Mouse (Mus musculus) forebrain, embryonic 12.5 days (tissue): ENCODE results near the gene Ece1. TPM values are rescaled to one million over a fixed set of nuclear protein-coding genes. Genes with fewer than 3 reads are reported as not detected.

Source experiments
- ATAC-seq: fragments of 200-750 bp; cut with Nextera tagmentation; 2 replicates; pipeline ENCODE4 v1.8.0; 2017; ENCODE audit warnings: moderate TSS enrichment; ENCODE audit not compliant: low FRiP score
- H3K27ac ChIP-seq: fragments of 300-500 bp; sonication (generic); 2 replicates; pipeline ENCODE4 v1.5.1; 2016; ENCODE audit warnings: mild to moderate bottlenecking
- H3K27me3 ChIP-seq: fragments of 300-500 bp; sonication (generic); 2 replicates; pipeline ENCODE4 v1.6.1; 2016; ENCODE audit warnings: mild to moderate bottlenecking
- H3K36me3 ChIP-seq: fragments of 300-500 bp; sonication (generic); replicated peaks from 2 replicates; pipeline ENCODE4 v1.6.1; 2016; ENCODE audit warnings: mild to moderate bottlenecking
- H3K4me1 ChIP-seq: fragments of 300-500 bp; sonication (generic); 2 replicates; pipeline ENCODE4 v1.6.1; 2016
- H3K4me2 ChIP-seq: fragments of 300-500 bp; sonication (generic); 2 replicates; pipeline ENCODE4 v1.6.1; 2016; ENCODE audit warnings: mild to moderate bottlenecking, moderate library complexity
- H3K4me3 ChIP-seq: fragments of 300-500 bp; sonication (generic); replicated peaks from 2 replicates; pipeline ENCODE4 v1.5.1; 2016; ENCODE audit warnings: mild to moderate bottlenecking
- H3K9ac ChIP-seq: fragments of 300-500 bp; sonication (generic); 2 replicates; pipeline ENCODE4 v1.6.1; 2016; ENCODE audit warnings: mild to moderate bottlenecking
- H3K9me3 ChIP-seq: fragments of 300-500 bp; sonication (generic); 2 replicates; pipeline ENCODE4 v1.6.1; 2016
- WGBS: fragments of 180-500 bp; shearing (Covaris S2); methylation state at CpG from one replicate; pipeline ENCODE4 v1.1.7; 2016; 5-methylcytosine and 5-hydroxymethylcytosine counted together
- polyA plus RNA-seq: library from polyadenylated mRNA; unstranded; fragments of >200 nt; fragmentation: Nextera tagmentation; extraction: Ambion mirVana; gene quantifications from 2 replicates; pipeline ENCODE4 v1.2.1, GENCODE M21; 2016

Ece1 gene
- polyA plus RNA-seq, 1 experiment from 2014 or later = 18.3 TPM

DNA sequence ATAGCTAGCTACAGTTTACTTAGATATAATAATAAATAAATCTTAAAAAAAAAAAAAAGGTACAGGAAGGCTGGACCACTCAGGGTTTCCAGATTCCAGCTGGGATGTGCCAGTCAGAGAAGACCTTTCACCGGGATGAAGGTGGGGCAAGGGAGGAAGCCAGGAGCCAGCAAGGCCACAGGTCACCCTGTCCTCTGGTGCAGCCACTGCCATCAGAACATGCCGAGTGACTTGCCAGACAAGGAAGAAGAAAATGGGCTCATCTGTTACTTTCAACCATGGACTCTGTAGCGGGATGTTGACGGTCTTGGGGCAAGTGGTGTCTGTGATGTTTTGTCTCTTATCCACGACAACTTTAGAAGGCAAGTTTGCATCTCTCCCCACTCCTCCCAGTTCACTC lies 122.7 kb downstream of the Ece1 start:
- Histone ChIP-seq H3K9ac (no peak overlapping the region), H3K27ac (no peak overlapping the region), H3K9me3 (no peaks in the 10 kb centered on the region), H3K4me1 (0 out of 2 replicates have a peak, but pooled peaks cover 4% of the 10 kb centered on the region), H3K4me3 (no peak overlapping the region), H3K27me3 (no peaks in the 10 kb centered on the region), H3K36me3 (no peaks in the 10 kb centered on the region), H3K4me2 (no peak overlapping the region)
- WGBS = 88% methylated on average over 5 of the region's 5 CpGs
- ATAC-seq = no peak

DNA sequence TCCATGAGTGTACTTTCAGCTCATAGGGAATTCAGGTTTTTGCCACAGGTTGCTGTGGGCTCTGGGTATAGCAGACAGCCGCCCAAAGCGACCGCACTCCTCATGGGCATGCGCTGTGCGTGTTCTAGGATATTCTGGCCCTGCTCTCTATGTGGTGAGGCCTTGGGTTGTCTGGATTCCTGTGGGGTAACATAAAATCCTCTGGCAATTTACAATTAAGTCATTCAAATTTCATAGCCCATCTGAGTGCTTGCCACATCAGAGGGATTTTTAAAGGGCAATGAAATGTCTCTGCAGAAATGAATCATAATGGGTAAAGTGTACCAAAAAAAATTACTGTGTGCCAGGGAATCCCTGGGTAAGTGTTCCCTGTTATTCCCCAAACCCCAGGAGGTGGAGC lies 127.4 kb downstream of the Ece1 start:
- Histone ChIP-seq H3K4me1 (peaks cover 13% of the 10 kb centered on the region), H3K36me3 (no peaks in the 10 kb centered on the region), H3K9ac (no peak overlapping the region), H3K9me3 (no peaks in the 10 kb centered on the region), H3K27me3 (peaks cover 5% of the 10 kb centered on the region), H3K27ac (no peak overlapping the region), H3K4me2 (no peak overlapping the region), H3K4me3 (no peak overlapping the region)
- no peak for ATAC-seq
- 87% methylated on average over 5 of the region's 5 CpGs for WGBS

DNA sequence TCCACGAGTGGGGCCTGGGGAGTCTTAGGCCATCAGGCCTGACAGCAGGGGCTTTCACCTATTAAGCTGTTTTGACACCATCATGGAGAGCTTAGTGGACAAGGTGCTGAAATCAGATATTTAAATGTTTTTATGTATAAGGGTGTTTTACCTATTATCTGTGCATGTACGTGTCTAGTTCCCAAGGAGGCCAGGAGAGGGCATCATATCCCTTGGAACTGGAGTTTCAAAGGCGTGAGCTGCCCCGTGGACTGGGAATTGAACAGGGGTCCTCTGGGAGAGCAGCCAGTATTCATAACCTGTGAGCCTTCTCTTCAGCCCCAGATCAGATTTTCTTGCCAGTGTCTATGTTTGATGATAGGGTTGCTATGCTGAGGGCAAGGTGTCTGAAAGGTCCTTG lies 128.4 kb downstream of the Ece1 start:
- Histone ChIP-seq H3K9ac (no peak overlapping the region), H3K4me1 (peaks cover 23% of the 10 kb centered on the region), H3K27ac (no peak overlapping the region), H3K4me3 (no peak overlapping the region), H3K9me3 (no peaks in the 10 kb centered on the region), H3K27me3 (peaks cover 5% of the 10 kb centered on the region), H3K36me3 (no peaks in the 10 kb centered on the region), H3K4me2 (no peak overlapping the region)
- no peak for ATAC-seq
- WGBS = 83% methylated on average over 4 of the region's 4 CpGs

DNA sequence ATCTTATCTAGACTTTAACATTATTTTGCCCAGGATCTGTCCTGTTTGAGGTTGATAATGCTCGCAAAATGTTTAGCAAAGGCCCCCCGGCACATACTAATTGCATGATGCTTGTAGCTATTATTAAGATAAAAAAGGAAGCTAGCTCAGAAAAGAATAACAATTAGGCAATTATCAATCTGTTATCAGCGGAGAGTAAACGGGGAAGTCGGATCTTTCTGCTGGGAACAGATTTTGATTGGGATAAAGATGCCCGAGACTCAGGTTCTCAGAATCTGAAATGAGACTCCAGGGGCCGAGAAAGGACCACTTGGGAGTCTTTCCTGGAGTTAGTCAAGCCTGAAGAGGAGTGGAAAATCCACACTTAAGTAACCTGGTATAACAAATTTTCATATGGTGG lies 129.2 kb downstream of the Ece1 start:
- whole genome bisulfite sequencing = 59% methylated on average over 7 of the region's 7 CpGs
- no peaks in the 10 kb centered on the region for H3K9me3 ChIP-seq
- no peak overlapping the region for H3K4me2 ChIP-seq
- H3K4me1 ChIP-seq = peaks cover 31% of the 10 kb centered on the region
- ATAC-seq = no peak
- no peak overlapping the region for H3K27ac ChIP-seq
- H3K9ac ChIP-seq = no peak overlapping the region
- H3K36me3 ChIP-seq = peaks cover 4% of the 10 kb centered on the region
- no peak overlapping the region for H3K4me3 ChIP-seq
- peaks cover 5% of the 10 kb centered on the region for H3K27me3 ChIP-seq

DNA sequence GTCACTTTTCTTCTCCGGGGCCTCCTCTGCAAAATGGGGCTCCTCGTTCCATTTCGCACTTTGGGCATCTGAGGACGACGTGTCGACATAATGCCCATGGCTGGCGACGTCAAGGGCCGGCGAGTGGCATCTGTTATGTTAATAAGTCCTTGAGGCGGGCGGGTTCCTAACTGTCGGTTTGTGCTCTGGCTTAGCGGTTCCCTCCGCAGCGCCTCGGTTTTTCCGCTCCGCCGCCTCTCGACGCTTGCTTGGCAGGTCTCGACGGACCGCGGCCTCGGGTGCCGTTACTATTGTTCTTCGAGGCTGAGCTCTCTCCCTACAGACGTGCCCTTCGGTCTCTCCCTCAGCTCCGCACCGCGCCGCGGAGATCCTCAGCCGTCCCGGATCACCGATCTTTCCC lies 130.9 kb downstream of the Ece1 start, which contains the start of gene Eif4g3:
TSS of gene Eif4g3 (plus strand) at position 133 of the 400 bp plus-strand sequence.
- ATAC-seq = peak; percentile 75
- Histone ChIP-seq H3K9ac (peak within 1 kb of the TSS; percentile 100), H3K4me3 (peak within 1 kb of the TSS; percentile 100), H3K9me3 (no peaks in the 10 kb centered on the region), H3K27me3 (peaks cover 5% of the 10 kb centered on the region), H3K4me1 (peaks cover 38% of the 10 kb centered on the region), H3K4me2 (peak within 1 kb of the TSS; percentile 77), H3K36me3 (peaks cover 12% of the 10 kb centered on the region), H3K27ac (peak within 1 kb of the TSS; percentile 97)
- 2% methylated on average over 39 of the region's 39 CpGs for WGBS

DNA sequence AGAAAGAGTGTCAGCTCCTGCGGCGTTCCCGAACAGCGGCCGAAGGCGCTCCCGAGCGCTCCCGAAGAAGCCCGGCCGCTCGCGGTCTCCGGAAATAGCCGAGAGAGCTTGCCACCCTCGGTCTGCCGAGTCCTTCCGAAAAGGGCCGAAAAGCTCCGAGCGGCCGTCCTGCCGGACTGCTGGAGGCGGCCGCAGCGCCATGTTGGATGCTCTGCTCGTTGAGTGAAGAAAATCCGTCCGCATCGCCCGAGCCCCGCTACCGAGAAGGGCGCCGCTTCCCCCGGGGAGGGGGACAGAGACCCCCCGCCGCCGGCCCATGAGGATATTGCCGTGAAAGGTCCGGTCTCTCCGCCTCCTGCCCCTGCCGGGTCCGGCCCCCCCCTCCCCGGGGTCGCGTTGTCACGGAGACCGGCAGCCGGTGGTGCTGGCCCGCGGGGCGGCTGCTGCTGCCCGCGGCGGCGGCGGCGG lies 131.3 kb downstream of the Ece1 start:
- peaks cover 5% of the 10 kb centered on the region for H3K27me3 ChIP-seq
- peaks cover 35% of the 10 kb centered on the region for H3K4me1 ChIP-seq
- H3K9ac ChIP-seq = peak overlapping the region; percentile 100
- H3K36me3 ChIP-seq = peaks cover 17% of the 10 kb centered on the region
- peak overlapping the region; percentile 100 for H3K4me3 ChIP-seq
- H3K4me2 ChIP-seq = peak overlapping the region; percentile 77
- H3K27ac ChIP-seq = peak overlapping the region; percentile 97
- peak; percentile 94 for ATAC-seq
- H3K9me3 ChIP-seq = no peaks in the 10 kb centered on the region
- under 1% methylated on average over 44 of the region's 59 CpGs for WGBS

DNA sequence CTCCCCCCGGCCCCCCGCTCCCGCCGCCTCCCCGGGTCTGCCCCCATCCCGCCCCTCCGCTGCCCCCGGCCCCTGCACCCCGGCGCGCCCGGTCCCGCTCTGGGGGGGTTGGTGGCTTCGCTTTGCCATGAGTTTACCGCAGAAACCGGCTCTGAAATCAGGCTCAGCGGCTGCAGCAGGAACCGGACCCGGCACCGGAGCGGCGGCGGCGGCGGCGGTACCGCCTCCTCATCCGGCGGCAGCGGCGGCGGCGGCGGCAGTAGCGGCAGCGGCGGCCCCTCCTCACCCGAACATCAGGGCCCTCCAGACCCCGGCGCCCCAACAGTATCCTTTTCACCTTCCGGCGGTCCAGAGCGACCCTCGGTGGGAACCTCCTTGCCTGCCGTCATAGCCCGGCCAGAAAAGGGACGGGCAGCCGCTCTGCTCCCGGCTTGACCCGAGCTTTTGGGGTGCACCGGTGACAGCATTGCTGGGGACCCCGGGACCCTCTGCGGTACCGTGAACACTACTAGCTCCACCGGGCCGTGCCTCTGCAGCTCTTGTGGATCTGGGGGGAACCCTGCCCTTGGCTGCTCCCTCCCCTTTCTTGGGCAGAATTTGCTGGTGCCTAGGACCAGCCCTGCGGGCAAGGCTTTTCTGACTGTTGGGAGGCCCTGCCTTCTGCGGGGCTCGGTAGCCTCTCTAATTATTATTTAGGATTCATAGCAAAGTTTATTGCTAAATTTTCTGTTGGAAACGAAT lies 132.0 kb downstream of the Ece1 start:
- Histone ChIP-seq H3K27me3 (peaks cover 5% of the 10 kb centered on the region), H3K36me3 (peaks cover 23% of the 10 kb centered on the region), H3K4me2 (peak overlapping the region; percentile 77), H3K9me3 (no peaks in the 10 kb centered on the region), H3K27ac (peak overlapping the region; percentile 97), H3K4me3 (peak overlapping the region; percentile 100), H3K4me1 (peaks cover 39% of the 10 kb centered on the region), H3K9ac (peak overlapping the region; percentile 100)
- peak; percentile 33 for ATAC-seq
- under 1% methylated on average over 30 of the region's 60 CpGs for WGBS

DNA sequence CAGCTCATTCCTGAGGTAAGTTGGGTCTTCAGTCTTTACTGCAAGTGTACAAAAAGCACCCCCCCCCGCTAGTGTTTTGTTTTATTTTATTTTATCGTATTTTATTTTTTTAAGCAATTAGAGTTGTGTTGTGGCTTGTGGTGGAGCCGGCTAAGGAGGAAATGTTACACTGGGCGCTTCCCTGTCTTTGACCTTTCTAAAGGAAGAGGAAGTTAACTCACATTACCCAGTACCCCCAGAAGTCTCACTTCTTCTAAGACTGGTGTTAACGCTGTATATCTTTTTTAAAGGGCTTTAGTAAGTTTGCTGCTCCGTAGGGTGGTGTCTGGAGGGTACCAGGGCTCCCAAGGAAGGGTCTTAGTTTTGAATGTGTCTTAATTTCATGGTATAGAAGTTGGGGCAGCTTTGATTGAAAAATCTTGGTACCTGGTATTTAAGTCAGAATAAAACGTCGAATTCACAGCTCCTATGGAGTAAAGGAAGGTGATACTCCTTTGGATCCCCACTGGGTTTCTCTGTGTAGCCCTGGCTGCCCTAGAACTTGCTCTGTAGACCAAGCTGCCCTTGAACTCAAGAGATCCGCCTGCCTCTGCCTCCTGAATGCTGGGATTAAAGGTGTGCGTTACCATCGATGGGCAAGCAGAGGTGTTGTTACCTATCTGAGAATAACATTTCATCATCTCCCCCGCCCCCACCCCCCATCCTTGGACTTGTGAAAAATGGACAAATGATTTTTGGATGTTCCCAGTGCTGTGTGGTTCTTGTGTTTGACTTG lies 132.7 kb downstream of the Ece1 start:
- Histone ChIP-seq H3K9ac (peak overlapping the region; percentile 100), H3K27ac (peak overlapping the region; percentile 97; the same call in 1 of the 2 replicates), H3K4me2 (peak overlapping the region; percentile 77), H3K27me3 (peaks cover 5% of the 10 kb centered on the region), H3K9me3 (no peaks in the 10 kb centered on the region), H3K4me3 (peak overlapping the region; percentile 100), H3K4me1 (peaks cover 42% of the 10 kb centered on the region), H3K36me3 (peaks cover 31% of the 10 kb centered on the region)
- ATAC-seq = no peak
- 48% methylated on average over 12 of the region's 12 CpGs for WGBS

DNA sequence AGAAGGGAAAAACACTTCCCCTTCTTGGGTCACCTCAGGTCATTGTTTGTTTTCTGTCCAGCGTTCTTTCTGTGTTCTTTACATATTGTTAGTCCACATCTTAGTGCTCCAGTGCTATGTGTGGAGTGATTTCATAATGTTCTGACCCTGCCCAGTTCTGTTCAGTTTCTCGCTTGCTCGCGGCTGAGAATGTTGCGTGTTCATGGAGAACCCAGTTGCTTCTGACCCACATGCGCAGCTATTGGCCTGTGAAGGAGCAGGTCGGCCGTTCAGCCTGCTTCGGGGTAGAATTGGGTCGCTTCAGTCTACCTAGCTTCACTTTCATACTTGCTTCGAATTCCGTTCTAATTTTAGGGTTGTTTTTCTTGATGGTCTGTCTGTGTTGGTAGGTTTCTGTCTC lies 133.4 kb downstream of the Ece1 start:
- ATAC-seq = no peak

DNA sequence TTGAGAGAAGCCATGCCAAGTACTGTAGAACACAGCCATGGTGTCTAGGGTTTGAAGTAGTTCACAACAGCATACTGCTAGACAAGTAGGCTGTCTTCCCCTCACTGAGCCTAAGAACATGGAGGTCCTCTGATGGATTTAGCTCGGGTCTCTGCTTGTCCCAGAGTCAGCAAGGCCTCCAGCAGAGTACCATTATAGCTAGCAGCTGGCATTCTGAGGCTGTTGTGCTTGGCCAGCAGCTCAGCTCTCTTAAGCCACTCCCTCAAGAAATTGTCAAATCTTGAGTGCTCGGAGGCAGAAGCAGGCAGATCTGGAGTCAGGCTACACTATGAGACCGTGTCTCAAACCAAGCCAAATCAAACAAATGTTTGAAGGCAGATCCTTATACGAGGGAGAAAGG lies 136.2 kb downstream of the Ece1 start:
- Histone ChIP-seq H3K27ac (no peak overlapping the region), H3K27me3 (no peaks in the 10 kb centered on the region), H3K4me1 (peaks cover 38% of the 10 kb centered on the region), H3K4me3 (no peak overlapping the region), H3K9ac (no peak overlapping the region), H3K36me3 (peaks cover 54% of the 10 kb centered on the region), H3K9me3 (no peaks in the 10 kb centered on the region), H3K4me2 (no peak overlapping the region)
- 77% methylated on average over 4 of the region's 4 CpGs for WGBS
- no peak for ATAC-seq

More for the DNA sequence above, 133.4 kb downstream of the Ece1 start:
- Histone ChIP-seq H3K9me3 (no peaks in the 10 kb centered on the region), H3K4me1 (peaks cover 45% of the 10 kb centered on the region), H3K27me3 (peaks cover 5% of the 10 kb centered on the region), H3K36me3 (peaks cover 32% of the 10 kb centered on the region), H3K4me2 (peak overlapping the region; percentile 77), H3K27ac (no peak overlapping the region), H3K4me3 (peak overlapping the region; percentile 100), H3K9ac (peak overlapping the region; percentile 100; the same call in 1 of the 2 replicates)
- WGBS = 86% methylated on average over 12 of the region's 12 CpGs

DNA sequence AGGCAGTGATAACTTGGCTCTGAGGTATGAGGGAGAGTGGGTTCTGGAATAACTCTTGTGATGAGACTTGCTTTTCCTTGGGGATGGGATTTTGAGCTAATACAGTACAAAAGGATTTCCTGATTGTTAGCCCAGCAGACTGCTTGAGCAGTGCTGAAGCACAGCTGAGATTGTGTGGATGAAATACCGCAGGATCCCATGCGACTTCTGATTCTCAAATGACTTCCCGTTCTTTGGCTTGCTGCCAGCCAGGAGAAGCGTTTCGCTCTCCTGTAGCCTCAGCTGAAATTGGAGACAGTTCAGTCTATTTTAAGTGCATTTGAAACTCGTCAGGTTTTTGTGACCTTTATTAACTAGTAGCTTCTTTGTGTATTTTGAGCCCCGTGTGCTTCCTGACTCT lies 138.6 kb downstream of the Ece1 start:
- no peaks in the 10 kb centered on the region for H3K9me3 ChIP-seq
- no peak overlapping the region for H3K4me2 ChIP-seq
- no peak for ATAC-seq
- no peak overlapping the region for H3K9ac ChIP-seq
- no peak overlapping the region for H3K4me3 ChIP-seq
- peaks cover 68% of the 10 kb centered on the region for H3K36me3 ChIP-seq
- H3K4me1 ChIP-seq = peaks cover 26% of the 10 kb centered on the region
- no peaks in the 10 kb centered on the region for H3K27me3 ChIP-seq
- no peak overlapping the region for H3K27ac ChIP-seq
- 71% methylated on average over 7 of the region's 7 CpGs for WGBS

DNA sequence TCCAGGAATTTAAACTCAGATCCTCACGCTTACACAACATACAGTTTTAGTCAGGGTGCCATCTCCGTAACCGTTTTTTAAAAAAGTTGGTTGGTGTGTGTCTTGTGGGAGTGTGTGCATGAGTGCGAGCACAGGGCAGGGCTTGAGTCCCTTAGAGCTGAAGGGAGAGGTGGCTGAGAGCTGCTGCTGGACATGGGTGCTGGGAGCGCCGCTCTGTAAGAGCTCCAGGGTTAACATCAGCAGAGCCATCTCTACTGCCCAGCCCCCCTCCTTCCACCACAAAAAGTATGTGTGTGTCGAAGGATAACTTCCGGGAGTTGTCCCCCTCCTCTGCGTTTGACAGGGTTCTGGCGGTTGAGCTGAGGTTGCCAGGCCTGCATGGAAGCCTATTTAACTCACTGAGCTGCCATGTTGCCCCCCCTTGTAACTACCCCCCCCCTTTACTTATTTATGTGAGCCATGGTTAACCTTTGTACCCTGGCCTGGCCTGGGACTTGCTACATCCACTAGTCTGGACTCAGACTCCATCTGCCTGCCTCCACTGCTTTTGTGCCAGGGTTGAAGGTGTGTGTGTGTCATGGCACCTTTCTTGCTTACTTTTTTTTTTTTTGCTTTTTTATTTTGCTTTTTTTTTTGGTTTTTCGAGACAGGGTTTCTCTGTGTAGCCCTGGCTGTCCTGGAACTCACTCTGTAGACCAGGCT lies 142.0 kb downstream of the Ece1 start:
- 90% methylated on average over 11 of the region's 11 CpGs for WGBS
- Histone ChIP-seq H3K27ac (no peak overlapping the region), H3K27me3 (no peaks in the 10 kb centered on the region), H3K4me2 (no peak overlapping the region), H3K36me3 (peaks cover 61% of the 10 kb centered on the region), H3K9me3 (no peaks in the 10 kb centered on the region), H3K4me1 (peaks cover 8% of the 10 kb centered on the region), H3K9ac (no peak overlapping the region), H3K4me3 (no peak overlapping the region)
- ATAC-seq = no peak
